Mouse (Mus musculus) ES-Bruce4 (cell line): ENCODE data around the gene Mgat4b.

Experiments used
- CTCF ChIP-seq: IDR thresholded peaks from one replicate; pipeline ENCODE4 v1.8.1; 2011; ENCODE audit warnings: low read depth, low read length
- EP300 ChIP-seq: IDR thresholded peaks from 2 replicates; pipeline ENCODE4 v1.6.1; 2011; ENCODE audit warnings: low read depth, low read length; ENCODE audit not compliant: insufficient read depth

DNA sequence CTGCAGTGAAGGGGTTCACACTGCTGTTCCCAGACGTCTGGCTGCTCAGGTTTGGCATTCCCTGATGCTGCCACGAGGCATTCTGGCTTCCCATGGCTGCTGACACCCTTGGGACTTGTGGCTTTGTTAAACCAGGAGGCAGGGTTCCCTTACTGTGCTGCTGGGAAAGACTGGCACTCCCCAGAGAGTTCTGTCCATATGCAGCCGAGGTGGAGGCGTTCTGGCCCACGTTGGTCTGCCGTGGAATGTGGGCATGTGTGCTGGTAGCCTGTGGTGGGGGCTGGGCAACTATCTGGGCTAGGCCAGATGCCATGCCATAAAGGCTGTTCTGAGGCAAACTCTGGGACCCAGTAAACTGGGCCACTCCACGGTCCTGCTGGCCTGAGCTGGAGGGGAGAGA, 47.6 kb downstream of the Mgat4b start:
- TF ChIP-seq CTCF (no peak), EP300 (no peak)
